Mouse (Mus musculus): ENCODE results near the gene Ssbp2. TPM values are rescaled to one million over a fixed set of nuclear protein-coding genes. Genes with fewer than 3 reads are reported as not detected.

Ssbp2 gene
- polyA plus RNA-seq, 1 experiment from 2014 or later, result 249 TPM

Small RNAs within 50 kb of the gene (microRNA-seq; reads per million reads assigned to microRNA genes)
- gene Gm27656, result not detected

Other genes with a start within 250 kb of the Ssbp2 start
- 17.2 and 18.8 TPM in 2 replicates for gene Atg10, start 236.3 kb upstream of the Ssbp2 start, polyA plus RNA-seq (2014; fragmentation: Nextera tagmentation; extraction: Ambion mirVana)

Data from neural tube, embryonic 14.5 days (tissue).